Mouse (Mus musculus) liver, embryonic 14 days (tissue): Measurements from ENCODE around the gene Gm3238. TPM values are rescaled to one million over a fixed set of nuclear protein-coding genes. Genes with fewer than 3 reads are reported as not detected.

Experiments used
- polyA plus RNA-seq: library from polyadenylated mRNA; depleted of rRNA; stranded (reverse); fragments of >200 nt; gene quantifications from 2 replicates; pipeline ENCODE4 v1.2.3, GENCODE M21; 2012; rRNA removed

The Gm3238 gene
- not detected in 2 replicates for polyA plus RNA-seq

DNA sequence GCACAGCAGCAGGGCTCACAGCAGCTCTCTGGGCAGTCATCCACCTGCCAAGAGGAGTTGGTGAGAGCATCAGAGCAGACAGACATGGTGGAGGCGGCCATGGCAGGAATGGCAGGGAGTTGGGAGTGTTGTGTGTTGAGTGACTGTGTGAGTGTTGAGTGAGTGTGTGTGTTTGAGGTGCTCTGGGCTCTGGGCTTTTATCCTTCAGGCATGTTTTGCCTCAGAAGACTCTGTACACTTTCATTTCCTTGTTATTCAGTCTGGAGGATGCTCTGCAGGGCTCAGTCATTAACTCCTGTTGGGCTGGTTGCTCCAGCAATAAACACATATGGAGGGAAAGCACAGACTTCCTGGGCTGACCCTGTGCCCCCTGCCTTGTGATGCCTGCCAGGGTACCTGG lies at the start of gene Gm3238:
TSS of gene Gm3238 (minus strand) at position 101 of the 400 bp plus-strand sequence.

GRCm38 (mm10) chr10:77814382-77814781 lies 43.3 kb upstream of the Gm3238 start, which contains the start of gene Gm2696:
Gene Gm2696, plus strand, starts transcription at chr10:77814682.

DNA sequence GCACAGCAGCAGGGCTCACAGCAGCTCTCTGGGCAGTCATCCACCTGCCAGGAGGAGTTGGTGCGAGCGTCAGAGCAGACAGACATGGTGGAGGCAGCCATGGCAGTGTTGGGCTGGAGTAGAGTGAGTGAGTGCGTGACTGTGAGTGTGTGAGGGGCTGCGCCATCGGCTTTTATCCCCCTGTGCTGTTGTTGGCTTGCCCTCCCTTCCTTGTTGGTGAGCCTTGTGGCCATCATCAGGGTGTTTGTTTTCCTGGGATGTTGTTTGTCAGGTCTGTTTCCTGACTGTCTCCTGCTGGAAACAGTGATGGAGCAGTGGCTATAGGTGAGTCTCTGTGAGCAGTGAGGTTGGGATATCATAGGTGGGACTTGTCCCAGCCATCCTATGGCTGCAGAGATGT lies 40.6 kb upstream of the Gm3238 start, which contains the start of gene Gm9507:
TSS of gene Gm9507 (minus strand) at position 101 of the 400 bp plus-strand sequence.

DNA sequence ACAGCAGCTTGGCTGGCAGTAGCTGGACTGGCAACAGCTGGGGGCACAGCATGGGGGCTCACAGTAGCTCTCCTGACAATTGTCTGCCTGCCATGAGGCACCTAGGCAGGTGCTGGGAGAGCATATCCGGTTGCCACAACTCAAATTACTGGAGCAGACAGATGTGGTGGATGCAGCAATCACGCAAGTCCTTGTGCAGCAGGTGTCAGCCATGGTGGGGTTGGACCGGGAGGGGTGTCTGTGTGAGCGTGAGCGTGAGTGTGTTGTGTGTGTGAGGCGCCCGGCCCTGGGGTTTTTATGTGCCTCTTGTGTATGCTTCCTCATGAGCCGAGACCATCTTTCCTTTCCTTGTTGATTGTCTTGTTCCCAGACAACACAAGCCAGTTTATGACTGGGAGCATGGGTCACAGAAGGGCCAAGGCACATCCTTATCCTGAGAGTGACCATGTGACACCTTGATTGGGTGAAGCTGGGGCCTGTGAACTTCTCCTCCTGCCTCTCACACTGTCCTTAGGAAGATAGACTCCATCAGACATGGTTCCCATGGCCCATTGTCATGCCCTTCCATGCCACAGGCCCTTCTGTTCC lies 27.9 kb upstream of the Gm3238 start, which contains the start of gene Gm19668:
TSS of gene Gm19668 (minus strand) at position 213 of the 588 bp plus-strand sequence.

DNA sequence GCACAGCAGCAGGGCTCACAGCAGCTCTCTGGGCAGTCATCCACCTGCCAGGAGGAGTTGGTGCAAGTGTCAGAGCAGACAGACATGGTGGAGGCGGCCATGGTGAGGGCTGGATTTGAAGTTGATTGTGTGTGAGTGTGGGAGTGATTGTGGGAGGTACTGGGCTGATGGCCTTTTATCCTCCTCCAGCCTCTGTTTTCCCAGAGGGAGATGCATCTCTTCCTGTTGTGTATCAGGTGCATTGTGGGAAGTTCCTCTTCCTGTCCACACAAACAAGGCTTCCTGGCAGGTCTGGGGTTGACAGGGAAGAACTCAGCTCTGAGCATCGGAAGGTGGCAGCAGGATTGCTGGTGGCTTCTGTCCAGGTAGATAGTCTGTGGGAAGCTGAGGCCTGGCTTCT lies 23.9 kb upstream of the Gm3238 start, which contains the start of gene Gm9639:
TSS of gene Gm9639 (minus strand) at position 101 of the 400 bp plus-strand sequence.

GRCm38 (mm10) chr10:77787876-77788275 lies 16.8 kb upstream of the Gm3238 start, which contains the start of gene Gm7137:
Gene Gm7137, minus strand, starts transcription at chr10:77788200.

GRCm38 (mm10) chr10:77782442-77782841 lies 11.3 kb upstream of the Gm3238 start, which contains the start of gene Gm3250:
Gene Gm3250, minus strand, starts transcription at chr10:77782542.

GRCm38 (mm10) chr10:77776844-77777243 lies 5.7 kb upstream of the Gm3238 start, which contains the start of gene Gm7138:
Gene Gm7138, minus strand, starts transcription at chr10:77776944.

DNA sequence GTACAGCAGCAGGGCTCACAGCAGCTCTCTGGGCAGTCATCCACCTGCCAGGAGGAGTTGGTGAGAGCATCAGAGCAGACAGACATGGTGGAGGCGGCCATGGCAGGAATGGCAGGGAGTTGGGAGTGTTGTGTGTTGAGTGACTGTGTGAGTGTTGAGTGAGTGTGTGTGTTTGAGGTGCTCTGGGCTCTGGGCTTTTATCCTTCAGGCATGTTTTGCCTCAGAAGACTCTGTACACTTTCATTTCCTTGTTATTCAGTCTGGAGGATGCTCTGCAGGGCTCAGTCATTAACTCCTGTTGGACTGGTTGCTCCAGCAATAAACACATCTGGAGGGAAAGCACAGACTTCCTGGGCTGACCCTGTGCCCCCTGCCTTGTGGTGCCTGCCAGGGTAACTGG lies 11.5 kb downstream of the Gm3238 start, which contains the start of gene Gm3233:
TSS of gene Gm3233 (minus strand) at position 101 of the 400 bp plus-strand sequence.

GRCm38 (mm10) chr10:77751254-77751653 lies 19.9 kb downstream of the Gm3238 start, which contains the start of gene Gm9736:
Gene Gm9736, minus strand, starts transcription at chr10:77751354.

DNA sequence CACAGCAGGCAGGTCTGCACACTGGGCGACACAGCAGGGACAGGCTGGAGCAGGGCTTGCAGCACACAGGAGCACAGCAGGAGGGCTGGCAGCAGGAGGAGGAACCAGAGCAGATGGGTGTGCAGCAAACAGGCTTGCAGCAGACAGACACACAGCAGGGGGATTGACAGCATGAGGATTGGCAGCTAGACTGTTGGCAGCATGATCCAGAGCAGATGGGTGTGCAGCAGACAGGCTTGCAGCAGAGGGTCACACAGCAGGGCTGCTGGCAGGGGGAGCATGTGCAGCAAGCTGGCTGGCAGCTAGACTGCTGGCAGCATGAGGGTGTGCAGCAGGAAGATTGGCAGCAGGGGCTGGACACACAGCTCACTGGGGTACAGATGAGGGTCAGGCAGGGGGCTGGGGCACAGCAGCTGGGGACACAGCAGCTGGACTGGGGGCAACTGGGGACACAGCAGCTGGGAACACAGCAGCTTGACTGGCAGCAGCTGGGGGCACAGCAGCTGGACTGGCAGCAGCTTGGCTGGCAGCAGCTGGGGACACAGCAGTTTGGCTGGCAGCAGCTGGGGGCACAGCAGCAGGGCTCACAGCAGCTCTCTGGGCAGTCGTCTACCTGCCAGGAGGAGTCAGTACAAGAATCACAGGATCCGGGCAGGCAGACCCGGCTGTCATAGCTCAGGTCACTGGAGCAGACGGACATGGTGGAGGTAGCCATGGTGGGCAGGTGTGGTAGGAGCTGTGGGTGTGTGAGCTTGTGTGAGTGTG lies 29.0 kb downstream of the Gm3238 start, which contains the start of gene Gm18596:
TSS of gene Gm18596 (minus strand) at position 715 of the 765 bp plus-strand sequence.

DNA sequence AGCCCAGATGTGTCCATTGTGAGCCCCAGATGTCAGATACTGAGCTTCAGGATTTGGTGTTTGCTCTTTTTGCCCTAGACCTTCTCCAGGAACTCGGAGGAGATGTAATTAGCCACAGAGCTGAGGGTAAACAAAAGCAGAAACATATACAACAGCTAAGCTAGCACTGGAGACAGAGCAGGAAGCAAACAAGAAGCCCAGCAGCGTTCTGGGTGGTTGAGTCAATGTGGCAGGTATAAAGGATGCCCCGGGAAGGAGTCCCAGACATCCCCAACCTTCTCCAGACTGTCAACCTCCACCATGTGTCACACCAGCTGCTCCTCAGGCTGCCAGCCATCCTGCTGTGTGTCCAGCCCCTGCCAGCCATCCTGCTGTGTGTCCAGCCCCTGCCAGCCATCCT lies 44.9 kb downstream of the Gm3238 start, which contains the start of gene Gm10100:
TSS of gene Gm10100 (plus strand) at position 301 of the 400 bp plus-strand sequence.

Other genes with a start within 250 kb of the Gm3238 start
- gene Itgb2, start 241.1 kb downstream of the Gm3238 start, polyA plus RNA-seq: 7.4 and 9.6 TPM in 2 replicates
- gene Pttg1ip, start 189.6 kb downstream of the Gm3238 start, polyA plus RNA-seq: 38.1 and 43.6 TPM in 2 replicates
- 99.8 and 106 TPM in 2 replicates for gene Sumo3, start 165.2 kb downstream of the Gm3238 start, polyA plus RNA-seq
- 0.09 and 0.12 TPM in 2 replicates for gene Gm49325, start 165.1 kb downstream of the Gm3238 start, polyA plus RNA-seq
- gene Ube2g2, start 149.1 kb downstream of the Gm3238 start, polyA plus RNA-seq: 19.0 and 20.8 TPM in 2 replicates
- 0.03 and 0.10 TPM in 2 replicates for gene Tspear, start 84.8 kb downstream of the Gm3238 start, polyA plus RNA-seq
- not detected in 2 replicates for gene Gm19402, start 80.6 kb downstream of the Gm3238 start, polyA plus RNA-seq
- not detected in 2 replicates for gene Gm9508, start 74.1 kb downstream of the Gm3238 start, polyA plus RNA-seq
- not detected in 2 replicates for gene Gm10272, start 64.7 kb downstream of the Gm3238 start, polyA plus RNA-seq
- not detected in 2 replicates for gene Gm10024, start 59.9 kb downstream of the Gm3238 start, polyA plus RNA-seq
- not detected in 2 replicates for gene Gm10142, start 55.5 kb downstream of the Gm3238 start, polyA plus RNA-seq
- gene Krtap12-1, start 50.7 kb downstream of the Gm3238 start, polyA plus RNA-seq: not detected in 2 replicates
- not detected in 2 replicates for gene Gm10100, start 44.8 kb downstream of the Gm3238 start, polyA plus RNA-seq
- gene Gm18596, start 28.7 kb downstream of the Gm3238 start, polyA plus RNA-seq: not detected in 2 replicates
- gene Gm9736, start 20.0 kb downstream of the Gm3238 start, polyA plus RNA-seq: not detected in 2 replicates
- not detected in 2 replicates for gene Gm3233, start 11.6 kb downstream of the Gm3238 start, polyA plus RNA-seq
- gene Gm7138, start 5.6 kb upstream of the Gm3238 start, polyA plus RNA-seq: not detected in 2 replicates
- gene Gm3250, start 11.2 kb upstream of the Gm3238 start, polyA plus RNA-seq: not detected in 2 replicates
- gene Gm7137, start 16.9 kb upstream of the Gm3238 start, polyA plus RNA-seq: not detected in 2 replicates
- not detected in 2 replicates for gene Gm9639, start 23.8 kb upstream of the Gm3238 start, polyA plus RNA-seq
- not detected in 2 replicates for gene Gm19668, start 27.8 kb upstream of the Gm3238 start, polyA plus RNA-seq
- not detected in 2 replicates for gene Gm9507, start 40.5 kb upstream of the Gm3238 start, polyA plus RNA-seq
- not detected in 2 replicates for gene Gm2696, start 43.4 kb upstream of the Gm3238 start, polyA plus RNA-seq
- gene Krtap10-4, start 55.8 kb upstream of the Gm3238 start, polyA plus RNA-seq: not detected in 2 replicates
- not detected in 2 replicates for gene Krtap10-10, start 64.6 kb upstream of the Gm3238 start, polyA plus RNA-seq
- not detected in 2 replicates for gene Gm36176, start 75.5 kb upstream of the Gm3238 start, polyA plus RNA-seq
- not detected in 2 replicates for gene Gm10318, start 81.5 kb upstream of the Gm3238 start, polyA plus RNA-seq
- gene Gm3285, start 90.7 kb upstream of the Gm3238 start, polyA plus RNA-seq: not detected in 2 replicates
- 5.5 and 6.6 TPM in 2 replicates for gene Lrrc3, start 131.2 kb upstream of the Gm3238 start, polyA plus RNA-seq
- gene Trpm2, start 199.2 kb upstream of the Gm3238 start, polyA plus RNA-seq: 0.93 and 1.5 TPM in 2 replicates
- gene 1810043G02Rik, start 207.2 kb upstream of the Gm3238 start, polyA plus RNA-seq: 4.4 and 4.9 TPM in 2 replicates
- gene Pfkl, start 238.8 kb upstream of the Gm3238 start, polyA plus RNA-seq: 43.9 and 47.1 TPM in 2 replicates